Mouse (Mus musculus) CH12.LX (cell line): ENCODE results near the gene Fhl3. TPM values are rescaled to one million over a fixed set of nuclear protein-coding genes. Genes with fewer than 3 reads are reported as not detected.

Experiments used
- DNase-seq: peaks from one replicate; pipeline ENCODE4 v3.0.0-alpha.2; 2013; ENCODE audit errors: extremely low read depth
- H3K27ac ChIP-seq: 2 replicates; pipeline ENCODE4 v1.5.1; 2012; ENCODE audit warnings: low read depth, mild to moderate bottlenecking, control low read depth, moderate library complexity; ENCODE audit not compliant: insufficient read depth
- H3K27me3 ChIP-seq: replicated peaks from 2 replicates; pipeline ENCODE3; 2012; ENCODE audit warnings: inconsistent platforms
- H3K36me3 ChIP-seq, 2 experiments: replicated peaks in 1 of 2; 2 replicates each; pipeline versions ENCODE3 to v1.6.1; 2012; ENCODE audit warnings: inconsistent platforms in 1 of 2, low read length in 1 of 2, mild to moderate bottlenecking in 1 of 2, mixed read lengths in 1 of 2, moderate library complexity in 1 of 2; ENCODE audit not compliant: control insufficient read depth in 1 of 2, insufficient read depth in 1 of 2
- H3K4me1 ChIP-seq, 2 experiments: 2 replicates each; pipeline ENCODE4 v1.6.1; 2012; ENCODE audit warnings: inconsistent platforms in 1 of 2, moderate library complexity in 1 of 2; ENCODE audit not compliant: insufficient read depth in 2 of 2, control insufficient read depth in 1 of 2
- H3K4me2 ChIP-seq: 2 replicates; pipeline ENCODE4 v1.6.1; 2012; ENCODE audit warnings: low read depth, mild to moderate bottlenecking, control low read depth; ENCODE audit not compliant: poor library complexity, insufficient read depth, severe bottlenecking
- H3K4me3 ChIP-seq, 3 experiments: fragments of 150-350 bp in 1 of 3; sonication (generic) in 1 of 3; replicated peaks in 1 of 3; 2 replicates each; pipeline versions ENCODE3 to v1.5.1; 2011 to 2012; ENCODE audit warnings: low read depth in 2 of 3, low read length in 2 of 3, mild to moderate bottlenecking in 2 of 3, moderate library complexity in 2 of 3, control low read depth in 1 of 3, improper control_type of control experiment in 1 of 3, inconsistent platforms in 1 of 3, mixed read lengths in 1 of 3; ENCODE audit not compliant: poor library complexity in 1 of 3
- H3K79me2 ChIP-seq: replicated peaks from 2 replicates; pipeline ENCODE4 v1.6.1; 2012; ENCODE audit warnings: mild to moderate bottlenecking, moderate library complexity; ENCODE audit not compliant: control insufficient read depth, poor library complexity, insufficient read depth, severe bottlenecking; ENCODE audit errors: extremely low read depth
- H3K9ac ChIP-seq: 2 replicates; pipeline ENCODE4 v1.6.1; 2012; ENCODE audit warnings: low read depth, mild to moderate bottlenecking, control low read depth, moderate library complexity; ENCODE audit not compliant: insufficient read depth
- H3K9me3 ChIP-seq: replicated peaks from 2 replicates; pipeline ENCODE3; 2012; ENCODE audit warnings: low read length, inconsistent platforms, mixed read lengths
- CHD2 ChIP-seq: IDR thresholded peaks from 2 replicates; pipeline ENCODE4 v1.6.1; 2011; ENCODE audit warnings: low read length, improper control_type of control experiment
- E2F4 ChIP-seq: IDR thresholded peaks from 2 replicates; pipeline ENCODE4 v1.6.1; 2011; ENCODE audit warnings: low read depth, low read length, improper control_type of control experiment; ENCODE audit not compliant: insufficient replicate concordance
- JUND ChIP-seq: conservative IDR thresholded peaks from 2 replicates; pipeline ENCODE4 v1.6.1; 2011; ENCODE audit warnings: low read depth, low read length, improper control_type of control experiment
- MYC ChIP-seq: IDR thresholded peaks from 2 replicates; pipeline ENCODE4 v1.6.1; 2011; ENCODE audit warnings: low read depth, mild to moderate bottlenecking, improper control_type of control experiment, low read length
- NELFE ChIP-seq: IDR thresholded peaks from 2 replicates; pipeline ENCODE4 v1.6.1; 2011; ENCODE audit warnings: low read depth, low read length, improper control_type of control experiment
- NRF1 ChIP-seq: IDR thresholded peaks from 2 replicates; pipeline ENCODE4 v1.6.1; 2014; ENCODE audit warnings: low read depth, mild to moderate bottlenecking, inconsistent platforms, low read length, improper control_type of control experiment, moderate library complexity
- POLR2AphosphoS2 ChIP-seq: IDR thresholded peaks from 2 replicates; pipeline ENCODE4 v1.6.1; 2011; ENCODE audit warnings: low read depth, low read length, improper control_type of control experiment
- RAD21 ChIP-seq: IDR thresholded peaks from 2 replicates; pipeline ENCODE4 v1.6.1; 2011; ENCODE audit warnings: low read depth, mild to moderate bottlenecking, low read length, improper control_type of control experiment, moderate library complexity
- RCOR1 ChIP-seq: conservative IDR thresholded peaks from 2 replicates; pipeline ENCODE4 v1.6.1; 2012; ENCODE audit warnings: low read depth, mild to moderate bottlenecking, inconsistent platforms, low read length, improper control_type of control experiment
- SMC3 ChIP-seq: IDR thresholded peaks from 2 replicates; pipeline ENCODE4 v1.6.1; 2011; ENCODE audit warnings: low read depth, low read length, improper control_type of control experiment
- UBTF ChIP-seq: IDR thresholded peaks from 2 replicates; pipeline ENCODE4 v1.6.1; 2012; ENCODE audit warnings: low read depth, mild to moderate bottlenecking, inconsistent platforms, low read length, improper control_type of control experiment, moderate library complexity
- USF1 ChIP-seq: IDR thresholded peaks from 2 replicates; pipeline ENCODE4 v1.6.1; 2014; ENCODE audit warnings: low read depth, mild to moderate bottlenecking, inconsistent platforms, low read length, improper control_type of control experiment
- USF2 ChIP-seq: conservative IDR thresholded peaks from 2 replicates; pipeline ENCODE4 v1.6.1; 2011; ENCODE audit warnings: low read depth, low read length, improper control_type of control experiment
- ZC3H11A ChIP-seq: IDR thresholded peaks from 2 replicates; pipeline ENCODE4 v1.6.1; 2012; ENCODE audit warnings: low read depth, mild to moderate bottlenecking, inconsistent platforms, low read length, improper control_type of control experiment
- ZMIZ1 ChIP-seq: IDR thresholded peaks from 2 replicates; pipeline ENCODE4 v1.6.1; 2012; ENCODE audit warnings: low read depth, mild to moderate bottlenecking, inconsistent platforms, low read length, improper control_type of control experiment
- ZNF384 ChIP-seq: IDR thresholded peaks from 2 replicates; pipeline ENCODE4 v1.6.1; 2012; ENCODE audit warnings: low read depth, low read length, improper control_type of control experiment, inconsistent platforms
- dilution Hi-C: fragments of 300-500 bp; cut with MboI; formaldehyde crosslinking; loops from 2 replicates; pipeline ENCODE4 v1.14.3; 2020; ENCODE audit warnings: low sequenced_read_pairs; ENCODE audit not compliant: extremely low pct_unique_long_range_greater_than_20kb, extremely low pct_ligation_motif_present
- in situ Hi-C: fragments of 300-500 bp; cut with MboI; formaldehyde crosslinking; loops from 3 replicates; pipeline ENCODE4 v1.14.3; 2019; ENCODE audit warnings: low sequenced_read_pairs, low pct_ligation_motif_present, low pct_unique_long_range_greater_than_20kb, mixed read lengths
- polyA plus RNA-seq: library from polyadenylated mRNA; unstranded; fragments of >175 nt; gene quantifications from 2 replicates; pipeline ENCODE4 v1.2.1, GENCODE M21; 2012; ENCODE audit warnings: low read depth; ENCODE audit not compliant: insufficient read length
- total RNA-seq, 2 experiments: library from RNA; depleted of rRNA; stranded (reverse); fragments of 300-350 nt in 1 of 2; fragments of >200 nt in 1 of 2; gene quantifications; 2 replicates each; pipeline ENCODE4 v1.2.3; 2012 to 2014

Fhl3 gene
- total and polyA plus RNA-seq, 3 experiments, result 4.1 to 20.8 (median 10.8) TPM

DNA sequence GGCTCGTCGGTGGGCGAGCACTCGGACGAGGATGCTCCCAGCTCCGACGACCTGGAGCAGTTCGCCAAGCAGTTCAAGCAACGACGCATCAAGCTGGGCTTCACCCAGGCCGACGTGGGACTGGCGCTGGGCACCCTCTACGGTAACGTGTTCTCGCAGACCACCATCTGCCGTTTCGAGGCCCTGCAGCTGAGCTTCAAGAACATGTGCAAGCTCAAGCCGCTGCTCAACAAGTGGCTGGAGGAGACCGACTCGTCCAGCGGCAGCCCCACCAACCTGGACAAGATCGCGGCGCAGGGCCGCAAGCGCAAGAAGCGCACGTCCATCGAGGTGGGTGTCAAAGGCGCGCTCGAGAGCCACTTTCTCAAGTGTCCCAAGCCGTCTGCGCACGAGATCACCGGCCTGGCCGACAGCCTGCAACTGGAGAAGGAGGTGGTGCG lies 42.1 kb upstream of the Fhl3 start:
- Histone ChIP-seq H3K36me3 (no peaks in the 10 kb centered on the region), H3K79me2 (no peaks in the 10 kb centered on the region), H3K27me3 (peaks cover 34% of the 10 kb centered on the region)
- no peak for TF ChIP-seq ZC3H11A
- TF ChIP-seq UBTF, result no peak
- TF ChIP-seq MYC, result no peak
- TF ChIP-seq SMC3, result no peak
- no peak for TF ChIP-seq NRF1
- TF ChIP-seq ZNF384, result no peak
- no peak for TF ChIP-seq USF2
- no peak for TF ChIP-seq USF1
- no peak for TF ChIP-seq JUND
- TF ChIP-seq, all 38 proteins: peak for 0
- in situ Hi-C loops, result no loop called here
- Histone ChIP-seq H3K9me3 (peaks cover 36% of the 10 kb centered on the region), H3K4me2 (no peak overlapping the region), H3K4me1 (peaks cover 0 to 1% of the 10 kb centered on the region in 2 experiments; a peak in 1 of 4 replicates), H3K4me3 (no peak overlapping the region), H3K9ac (no peak overlapping the region), H3K27ac (no peak overlapping the region)
- dilution Hi-C loops, result no loop called here
- no peak for DNase-seq

GRCm38 (mm10) chr4:124659251-124660217 lies 41.0 kb upstream of the Fhl3 start:
- Histone ChIP-seq H3K4me1 (no peaks in the 10 kb centered on the region), H3K9ac (no peak overlapping the region), H3K79me2 (no peaks in the 10 kb centered on the region), H3K36me3 (no peaks in the 10 kb centered on the region), H3K9me3 (peaks cover 36% of the 10 kb centered on the region), H3K4me3 (no peak overlapping the region), H3K27ac (no peak overlapping the region), H3K4me2 (no peak overlapping the region), H3K27me3 (peaks cover 41% of the 10 kb centered on the region)
- in situ Hi-C loops (no loop called here), dilution Hi-C loops (no loop called here)
- no peak for DNase-seq
- TF ChIP-seq USF1 (no peak), UBTF (no peak), RAD21 (no peak), CHD2 (no peak), E2F4 (no peak), POLR2AphosphoS2 (no peak), ZC3H11A (no peak), NELFE (no peak), ZMIZ1 (no peak), RCOR1 (no peak), USF2 (no peak)
